Mouse (Mus musculus) adrenal gland, adult 18-20 months (tissue): ENCODE measurements around the gene Spop. TPM values are rescaled to one million over a fixed set of nuclear protein-coding genes. Genes with fewer than 3 reads are reported as not detected.

Experiments used
- DNase-seq, 2 experiments: peaks; one replicate each; pipeline ENCODE4 v3.0.0; 2021 to 2022; ENCODE audit warnings: low spot score in 2 of 2
- total RNA-seq, 2 experiments: library from RNA; stranded (reverse); gene quantifications; 1 replicate in 1 of 2; 2 replicates in 1 of 2; pipeline ENCODE4 v1.2.3; 2021

The Spop gene
- total RNA-seq, 2 experiments from 2014 or later: 134 to 145 TPM

GRCm38 (mm10) chr11:95515376-95516323, 101.8 kb downstream of the Spop start:
- no peak for DNase-seq

GRCm38 (mm10) chr11:95516491-95516911, 102.6 kb downstream of the Spop start:
- no peak for DNase-seq

- no peak for DNase-seq
Measured at GRCm38 (mm10) chr11:95517162-95517561, 103.3 kb downstream of the Spop start.

- no peak for DNase-seq
Measured at GRCm38 (mm10) chr11:95519299-95519698, 105.4 kb downstream of the Spop start.

- DNase-seq: no peak
Measured at GRCm38 (mm10) chr11:95519996-95520395, 106.1 kb downstream of the Spop start.

GRCm38 (mm10) chr11:95520456-95521072, 106.7 kb downstream of the Spop start:
- peak; percentile 87 to 92 for DNase-seq

- DNase-seq: peak; percentile 73 to 77
Measured at GRCm38 (mm10) chr11:95521563-95521962, 107.7 kb downstream of the Spop start.

- DNase-seq: no peak
Measured at GRCm38 (mm10) chr11:95527307-95527706, 113.4 kb downstream of the Spop start.

GRCm38 (mm10) chr11:95528231-95528630, 114.4 kb downstream of the Spop start:
- no peak for DNase-seq

- DNase-seq: no peak
Measured at GRCm38 (mm10) chr11:95532353-95533072, 118.6 kb downstream of the Spop start.

GRCm38 (mm10) chr11:95533484-95534160, 119.7 kb downstream of the Spop start:
- peak; percentile 97 for DNase-seq

- DNase-seq: no peak
Measured at GRCm38 (mm10) chr11:95538378-95539104, 124.7 kb downstream of the Spop start.

GRCm38 (mm10) chr11:95540637-95541385, 126.9 kb downstream of the Spop start:
- DNase-seq: no peak

Other genes starting within 250 kb of the Spop start
- not detected for gene Tac4, start 152.6 kb upstream of the Spop start, total RNA-seq
- gene Kat7, start 103.8 kb upstream of the Spop start, total RNA-seq: 10 to 100 TPM; 54.9 to 59.0 TPM
- 10 to 100 TPM; 11.7 to 21.8 TPM for gene Fam117a, start 77.1 kb upstream of the Spop start, total RNA-seq
- 10 to 100 TPM; 55.7 to 65.8 TPM for gene Slc35b1, start 29.4 kb upstream of the Spop start, total RNA-seq
- 1 to 10 TPM; 2.3 to 9.4 TPM for gene Nxph3, start 100.5 kb downstream of the Spop start, total RNA-seq
- gene Ngfr, start 173.7 kb downstream of the Spop start, total RNA-seq: 1 to 10 TPM; 2.1 to 3.5 TPM